Mouse (Mus musculus): ENCODE measurements around the gene Olfr406.

The Olfr406 gene

DNA sequence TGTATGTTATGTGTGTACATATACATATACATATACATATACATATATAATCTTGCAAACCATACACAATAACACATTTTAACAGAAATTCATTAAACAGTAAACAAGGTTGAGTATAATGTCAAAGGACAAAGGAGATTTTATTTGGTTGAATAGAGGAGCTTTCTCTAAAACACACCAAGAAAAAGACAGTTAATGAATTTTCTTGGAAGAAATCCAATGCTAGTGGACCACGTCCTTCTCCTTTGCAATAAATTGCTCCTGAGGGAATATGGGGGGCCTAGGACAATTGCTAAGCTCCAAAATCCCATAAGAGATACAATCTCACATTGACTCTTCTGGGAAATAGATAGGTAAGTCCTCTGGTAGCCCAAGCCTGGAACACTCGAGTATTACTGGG is at the start of gene Olfr406:
Gene Olfr406 (plus strand): TSS at position 301 of the 400 bp plus-strand sequence.
- DNase-seq (ENCODE audit: low spot score), result no peak

- DNase-seq (ENCODE audit: low spot score), result no peak
Observed at GRCm38 (mm10) chr11:74211279-74211678, 48.3 kb upstream of the Olfr406 start, which contains the start of gene Olfr43. Gene Olfr43 (minus strand): TSS chr11:74211379.

- peak; percentile 7 for DNase-seq (ENCODE audit: low spot score)
Observed at GRCm38 (mm10) chr11:74241201-74241600, 18.4 kb upstream of the Olfr406 start.

GRCm38 (mm10) chr11:74283436-74283835 is 23.8 kb downstream of the Olfr406 start, which contains the start of gene Olfr59:
Gene Olfr59 (plus strand): TSS chr11:74283736.
- no peak for DNase-seq (ENCODE audit: low spot score)

- DNase-seq (ENCODE audit: low spot score), result no peak
Observed at GRCm38 (mm10) chr11:74287256-74287655, 27.6 kb downstream of the Olfr406 start.
